Mouse (Mus musculus) neural tube, embryonic 13.5 days (tissue): ENCODE data around the gene Gm21812. TPM values are rescaled to one million over a fixed set of nuclear protein-coding genes. Genes with fewer than 3 reads are reported as not detected.
"Not testable (repeated sequence)": the region's sequence is repeated elsewhere in the genome, so short reads cannot be mapped to it uniquely, and the experiment has no call there.

ENCODE experiments used
- ATAC-seq: fragments of 200-750 bp; cut with Nextera tagmentation; 2 replicates; pipeline ENCODE4 v1.8.0; 2017; ENCODE audit warnings: low read depth, mild to moderate bottlenecking, moderate TSS enrichment, moderate library complexity
- H3K27ac ChIP-seq: fragments of 300-500 bp; sonication (generic); replicated peaks from 2 replicates; pipeline ENCODE4 v1.5.1; 2015; ENCODE audit warnings: moderate library complexity, mild to moderate bottlenecking, inconsistent platforms
- H3K27me3 ChIP-seq: fragments of 300-500 bp; sonication (generic); 2 replicates; pipeline ENCODE4 v1.6.1; 2015; ENCODE audit warnings: mild to moderate bottlenecking, inconsistent platforms
- H3K36me3 ChIP-seq: fragments of 300-500 bp; sonication (generic); 2 replicates; pipeline ENCODE4 v1.6.1; 2015; ENCODE audit warnings: mild to moderate bottlenecking, inconsistent platforms
- H3K4me1 ChIP-seq: fragments of 300-500 bp; sonication (generic); replicated peaks from 2 replicates; pipeline ENCODE4 v1.6.1; 2015; ENCODE audit warnings: inconsistent platforms
- H3K4me2 ChIP-seq: fragments of 300-500 bp; sonication (generic); 2 replicates; pipeline ENCODE4 v1.6.1; 2015; ENCODE audit warnings: inconsistent platforms, mild to moderate bottlenecking, moderate library complexity
- H3K4me3 ChIP-seq: fragments of 300-500 bp; sonication (generic); 2 replicates; pipeline ENCODE4 v1.5.1; 2015; ENCODE audit warnings: mild to moderate bottlenecking, inconsistent platforms
- H3K9ac ChIP-seq: fragments of 300-500 bp; sonication (generic); 2 replicates; pipeline ENCODE4 v1.6.1; 2015; ENCODE audit warnings: moderate library complexity, mild to moderate bottlenecking, inconsistent platforms
- H3K9me3 ChIP-seq: fragments of 300-500 bp; sonication (generic); 2 replicates; pipeline ENCODE4 v1.6.1; 2016; ENCODE audit warnings: inconsistent platforms
- WGBS: fragments of 180-500 bp; shearing (Covaris S2); methylation state at CpG from one replicate; pipeline ENCODE4 v1.1.7; 2015; 5-methylcytosine and 5-hydroxymethylcytosine counted together
- polyA plus RNA-seq: library from polyadenylated mRNA; unstranded; fragments of >200 nt; fragmentation: Nextera tagmentation; extraction: Ambion mirVana; gene quantifications from 2 replicates; pipeline ENCODE4 v1.2.1, GENCODE M21; 2015

Gm21812 gene
- not detected in 2 replicates for polyA plus RNA-seq

DNA sequence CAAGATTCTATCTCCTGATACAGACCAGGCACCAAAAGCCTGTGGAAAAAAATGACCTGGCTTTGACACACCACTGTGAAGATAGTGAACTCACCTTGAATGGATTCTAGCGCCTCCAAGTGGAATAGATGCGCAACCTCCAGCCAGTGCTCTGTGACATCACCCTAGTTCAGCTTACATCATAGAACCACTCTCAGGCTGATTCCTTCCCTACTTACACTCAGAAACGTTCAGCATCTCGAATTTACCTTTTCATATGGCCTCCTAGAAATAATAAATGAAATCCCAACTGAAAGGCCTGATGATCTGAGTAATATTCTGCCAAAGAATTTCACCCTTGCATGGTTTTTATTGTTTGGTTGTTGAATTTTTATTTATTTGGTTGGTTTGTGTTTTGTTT is at the start of gene Gm21812:
Gene Gm21812, minus strand, starts transcription at position 101 of the 400 bp plus-strand sequence.
- H3K4me1 ChIP-seq, H3K4me3 ChIP-seq, H3K27ac ChIP-seq, H3K9me3 ChIP-seq, H3K9ac ChIP-seq, H3K36me3 ChIP-seq, H3K4me2 ChIP-seq, H3K27me3 ChIP-seq, ATAC-seq: not testable (repeated sequence)
- no CpG with 5 or more reads among the region's 4 CpGs for WGBS

Other genes starting within 250 kb of the Gm21812 start
- not detected in 2 replicates for gene Gm21292, start 213.3 kb downstream of the Gm21812 start, polyA plus RNA-seq
- not detected in 2 replicates for gene Gm21721, start 145.0 kb downstream of the Gm21812 start, polyA plus RNA-seq
- gene Gm21874, start 69.0 kb upstream of the Gm21812 start, polyA plus RNA-seq = not detected in 2 replicates